Mouse (Mus musculus): ENCODE results near the gene Usf3.

Gene Usf3

GRCm38 (mm10) chr16:44240406-44240805 is 67.4 kb downstream of the Usf3 start:
- no peak for DNase-seq

- DNase-seq: peak; percentile 88
Observed at GRCm38 (mm10) chr16:44242633-44243032, 69.6 kb downstream of the Usf3 start.

- DNase-seq: no peak
Observed at GRCm38 (mm10) chr16:44243323-44243722, 70.3 kb downstream of the Usf3 start.

GRCm38 (mm10) chr16:44249985-44250384 is 76.9 kb downstream of the Usf3 start:
- DNase-seq: no peak

GRCm38 (mm10) chr16:44252735-44253134 is 79.7 kb downstream of the Usf3 start:
- no peak for DNase-seq

- no peak for DNase-seq
Observed at GRCm38 (mm10) chr16:44253797-44254634, 81.0 kb downstream of the Usf3 start.

- peak; percentile 12 for DNase-seq
Observed at GRCm38 (mm10) chr16:44254698-44255097, 81.7 kb downstream of the Usf3 start.

- DNase-seq: no peak
Observed at GRCm38 (mm10) chr16:44257476-44257875, 84.4 kb downstream of the Usf3 start.

GRCm38 (mm10) chr16:44264916-44265315 is 91.9 kb downstream of the Usf3 start:
- no peak for DNase-seq

GRCm38 (mm10) chr16:44265562-44265961 is 92.5 kb downstream of the Usf3 start:
- DNase-seq: no peak

GRCm38 (mm10) chr16:44268541-44269215 is 95.6 kb downstream of the Usf3 start:
- DNase-seq: no peak

GRCm38 (mm10) chr16:44269578-44269977 is 96.5 kb downstream of the Usf3 start:
- no peak for DNase-seq

GRCm38 (mm10) chr16:44270606-44271005 is 97.6 kb downstream of the Usf3 start:
- DNase-seq: peak; percentile 10

GRCm38 (mm10) chr16:44271371-44272038 is 98.5 kb downstream of the Usf3 start:
- no peak for DNase-seq

Measured in lung, postnatal 36 days (tissue).